Mouse (Mus musculus): ENCODE data around the gene Ahsa1. TPM values are rescaled to one million over a fixed set of nuclear protein-coding genes. Genes with fewer than 3 reads are reported as not detected.
A peak's percentile ranks its signal among the peaks of the same experiment; 100 is the strongest.

Ahsa1 gene
- polyA plus RNA-seq, 1 experiment from 2014 or later = 213 TPM

DNA sequence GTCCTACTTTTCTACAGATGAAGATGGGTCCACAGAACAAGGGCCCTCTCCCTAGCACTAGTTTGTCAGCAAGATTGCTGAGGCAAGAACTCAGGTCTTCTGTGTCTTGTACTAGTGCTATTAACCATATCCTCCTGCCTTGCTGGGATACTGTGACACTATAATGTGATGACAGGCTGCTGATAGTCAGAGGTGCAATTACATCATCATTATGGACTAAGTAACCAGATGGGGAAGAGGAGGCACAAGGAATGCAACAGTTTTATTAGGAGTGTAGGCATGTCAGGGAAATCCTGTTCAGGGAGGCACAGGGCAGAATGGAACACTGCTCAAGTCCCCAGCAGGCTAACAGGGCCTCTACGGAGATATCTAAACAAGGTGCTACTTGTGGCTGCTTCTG, 27.6 kb upstream of the Ahsa1 start, which contains the start of gene Noxred1:
TSS of gene Noxred1 (minus strand) at position 101 of the 400 bp plus-strand sequence.
- no peak for ATAC-seq (replicated peaks; ENCODE audit: low FRiP score)
- Histone ChIP-seq H3K4me1 (replicated peaks; ENCODE audit: control insufficient read depth, insufficient read depth, low read length) (no peaks in the 10 kb centered on the region), H3K4me2 (ENCODE audit: low read depth, low read length, severe bottlenecking) (no peak within 1 kb of the TSS), H3K9ac (ENCODE audit: low read length) (no peak within 1 kb of the TSS), H3K9me3 (ENCODE audit: control insufficient read depth, low read length) (no peaks in the 10 kb centered on the region), H3K4me3 (ENCODE audit: low read depth, low read length) (no peak within 1 kb of the TSS), H3K36me3 (ENCODE audit: control insufficient read depth, insufficient read depth, low read length) (peaks cover 7% of the 10 kb centered on the region; the same call in 1 of the 2 replicates), H3K27ac (ENCODE audit: low read depth, low read length) (no peak within 1 kb of the TSS), H3K27me3 (ENCODE audit: control insufficient read depth, insufficient read depth, low read length) (no peaks in the 10 kb centered on the region)
- WGBS = 97% methylated on average over 1 of the region's 1 CpGs
- no peak for DNase-seq (ENCODE audit: low spot score)

- peaks cover 8% of the 10 kb centered on the region; the same call in 1 of the 2 replicates for H3K36me3 ChIP-seq (ENCODE audit: control insufficient read depth, insufficient read depth, low read length)
- no peak for ATAC-seq (replicated peaks; ENCODE audit: low FRiP score)
- 92% methylated on average over 6 of the region's 6 CpGs for WGBS
Observed at GRCm38 (mm10) chr12:87250161-87250560, 16.1 kb upstream of the Ahsa1 start.

GRCm38 (mm10) chr12:87253878-87254277, 12.4 kb upstream of the Ahsa1 start:
- ATAC-seq (replicated peaks; ENCODE audit: low FRiP score) = no peak
- Histone ChIP-seq H3K9ac (ENCODE audit: low read length) (no peak overlapping the region), H3K4me1 (replicated peaks; ENCODE audit: control insufficient read depth, insufficient read depth, low read length) (no peaks in the 10 kb centered on the region), H3K4me3 (ENCODE audit: low read depth, low read length) (no peak overlapping the region), H3K27ac (ENCODE audit: low read depth, low read length) (no peak overlapping the region), H3K4me2 (ENCODE audit: low read depth, low read length, severe bottlenecking) (no peak overlapping the region), H3K36me3 (ENCODE audit: control insufficient read depth, insufficient read depth, low read length) (peaks cover 10% of the 10 kb centered on the region), H3K9me3 (ENCODE audit: control insufficient read depth, low read length) (no peaks in the 10 kb centered on the region), H3K27me3 (ENCODE audit: control insufficient read depth, insufficient read depth, low read length) (no peaks in the 10 kb centered on the region)
- 94% methylated on average over 6 of the region's 6 CpGs for WGBS
- no peak for DNase-seq (ENCODE audit: low spot score)

More at GRCm38 (mm10) chr12:87250161-87250560, 16.1 kb upstream of the Ahsa1 start:
- Histone ChIP-seq H3K9me3 (ENCODE audit: control insufficient read depth, low read length) (no peaks in the 10 kb centered on the region), H3K27ac (ENCODE audit: low read depth, low read length) (no peak overlapping the region), H3K9ac (ENCODE audit: low read length) (no peak overlapping the region), H3K4me2 (ENCODE audit: low read depth, low read length, severe bottlenecking) (no peak overlapping the region), H3K27me3 (ENCODE audit: control insufficient read depth, insufficient read depth, low read length) (no peaks in the 10 kb centered on the region), H3K4me3 (ENCODE audit: low read depth, low read length) (no peak overlapping the region), H3K4me1 (replicated peaks; ENCODE audit: control insufficient read depth, insufficient read depth, low read length) (no peaks in the 10 kb centered on the region)
- DNase-seq (ENCODE audit: low spot score) = no peak

DNA sequence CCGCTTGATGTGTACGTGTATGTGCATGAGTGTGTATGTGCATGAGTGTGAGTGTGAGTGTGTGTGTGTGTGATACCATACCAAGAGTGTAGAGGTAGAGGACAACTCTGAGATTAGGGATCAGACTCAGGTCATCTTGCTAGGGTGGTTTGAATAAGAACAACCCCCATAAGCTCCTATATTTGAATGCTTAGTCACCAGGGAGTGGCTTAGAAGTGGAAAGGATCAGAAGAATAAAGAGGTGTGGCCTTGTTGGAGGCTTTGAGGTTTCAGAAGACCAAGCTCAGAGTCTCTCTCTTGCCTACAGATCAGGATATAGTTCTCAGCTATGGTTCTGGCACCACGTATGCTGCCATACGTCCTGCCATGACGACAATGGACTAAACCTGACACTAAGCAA, 9.7 kb upstream of the Ahsa1 start:
- H3K4me1 ChIP-seq (replicated peaks; ENCODE audit: control insufficient read depth, insufficient read depth, low read length) = no peaks in the 10 kb centered on the region
- H3K9me3 ChIP-seq (ENCODE audit: control insufficient read depth, low read length) = no peaks in the 10 kb centered on the region
- H3K27me3 ChIP-seq (ENCODE audit: control insufficient read depth, insufficient read depth, low read length) = no peaks in the 10 kb centered on the region
- no peak overlapping the region for H3K9ac ChIP-seq (ENCODE audit: low read length)
- no peak overlapping the region for H3K27ac ChIP-seq (ENCODE audit: low read depth, low read length)
- no peak overlapping the region for H3K4me2 ChIP-seq (ENCODE audit: low read depth, low read length, severe bottlenecking)
- no peak for ATAC-seq (replicated peaks; ENCODE audit: low FRiP score)
- H3K36me3 ChIP-seq (ENCODE audit: control insufficient read depth, insufficient read depth, low read length) = peaks cover 15% of the 10 kb centered on the region
- WGBS = 92% methylated on average over 5 of the region's 5 CpGs
- no peak overlapping the region for H3K4me3 ChIP-seq (ENCODE audit: low read depth, low read length)
- DNase-seq (ENCODE audit: low spot score) = no peak

GRCm38 (mm10) chr12:87260562-87260961, 5.7 kb upstream of the Ahsa1 start:
- Histone ChIP-seq H3K27ac (ENCODE audit: low read depth, low read length) (no peak overlapping the region), H3K27me3 (ENCODE audit: control insufficient read depth, insufficient read depth, low read length) (no peaks in the 10 kb centered on the region), H3K36me3 (ENCODE audit: control insufficient read depth, insufficient read depth, low read length) (peaks cover 8% of the 10 kb centered on the region), H3K9ac (ENCODE audit: low read length) (no peak overlapping the region), H3K4me2 (ENCODE audit: low read depth, low read length, severe bottlenecking) (no peak overlapping the region), H3K4me3 (ENCODE audit: low read depth, low read length) (no peak overlapping the region), H3K4me1 (replicated peaks; ENCODE audit: control insufficient read depth, insufficient read depth, low read length) (0 out of 2 replicates have a peak, but pooled peaks cover 4% of the 10 kb centered on the region), H3K9me3 (ENCODE audit: control insufficient read depth, low read length) (no peaks in the 10 kb centered on the region)
- no peak for DNase-seq (ENCODE audit: low spot score)
- no peak for ATAC-seq (replicated peaks; ENCODE audit: low FRiP score)
- 99% methylated on average over 8 of the region's 8 CpGs for WGBS

GRCm38 (mm10) chr12:87265444-87265843, 835 bp upstream of the Ahsa1 start:
- no peaks in the 10 kb centered on the region for H3K27me3 ChIP-seq (ENCODE audit: control insufficient read depth, insufficient read depth, low read length)
- 26% methylated on average over 11 of the region's 11 CpGs for WGBS
- no peak for ATAC-seq (replicated peaks; ENCODE audit: low FRiP score)
- peaks cover 5% of the 10 kb centered on the region; the same call in 1 of the 2 replicates for H3K36me3 ChIP-seq (ENCODE audit: control insufficient read depth, insufficient read depth, low read length)
- peak overlapping the region; percentile 89 for H3K9ac ChIP-seq (ENCODE audit: low read length)
- peak overlapping the region; percentile 81 for H3K4me3 ChIP-seq (ENCODE audit: low read depth, low read length)
- H3K9me3 ChIP-seq (ENCODE audit: control insufficient read depth, low read length) = no peaks in the 10 kb centered on the region
- peaks cover 10% of the 10 kb centered on the region; the same call in 1 of the 2 replicates for H3K4me1 ChIP-seq (replicated peaks; ENCODE audit: control insufficient read depth, insufficient read depth, low read length)
- peak overlapping the region; percentile 77 for H3K4me2 ChIP-seq (ENCODE audit: low read depth, low read length, severe bottlenecking)
- no peak overlapping the region for H3K27ac ChIP-seq (ENCODE audit: low read depth, low read length)
- no peak for DNase-seq (ENCODE audit: low spot score)

GRCm38 (mm10) chr12:87266827-87267603, 736 bp downstream of the Ahsa1 start:
- under 1% methylated on average over 31 of the region's 31 CpGs for WGBS
- Histone ChIP-seq H3K9ac (ENCODE audit: low read length) (peak overlapping the region; percentile 89), H3K36me3 (ENCODE audit: control insufficient read depth, insufficient read depth, low read length) (peaks cover 3% of the 10 kb centered on the region; the same call in 1 of the 2 replicates), H3K9me3 (ENCODE audit: control insufficient read depth, low read length) (no peaks in the 10 kb centered on the region), H3K4me3 (ENCODE audit: low read depth, low read length) (peak overlapping the region; percentile 81), H3K27me3 (ENCODE audit: control insufficient read depth, insufficient read depth, low read length) (no peaks in the 10 kb centered on the region), H3K27ac (ENCODE audit: low read depth, low read length) (peak overlapping the region; percentile 55), H3K4me2 (ENCODE audit: low read depth, low read length, severe bottlenecking) (peak overlapping the region; percentile 82), H3K4me1 (replicated peaks; ENCODE audit: control insufficient read depth, insufficient read depth, low read length) (peaks cover 10% of the 10 kb centered on the region; the same call in 1 of the 2 replicates)
- no peak for DNase-seq (ENCODE audit: low spot score)
- peak; percentile 68 for ATAC-seq (replicated peaks; ENCODE audit: low FRiP score)

- Histone ChIP-seq H3K27me3 (ENCODE audit: control insufficient read depth, insufficient read depth, low read length) (no peaks in the 10 kb centered on the region), H3K4me3 (ENCODE audit: low read depth, low read length) (peak overlapping the region; percentile 81), H3K27ac (ENCODE audit: low read depth, low read length) (no peak overlapping the region), H3K4me1 (replicated peaks; ENCODE audit: control insufficient read depth, insufficient read depth, low read length) (peaks cover 10% of the 10 kb centered on the region; the same call in 1 of the 2 replicates), H3K9ac (ENCODE audit: low read length) (peak overlapping the region; percentile 89; the same call in 1 of the 2 replicates), H3K9me3 (ENCODE audit: control insufficient read depth, low read length) (no peaks in the 10 kb centered on the region), H3K4me2 (ENCODE audit: low read depth, low read length, severe bottlenecking) (peak overlapping the region; percentile 82), H3K36me3 (ENCODE audit: control insufficient read depth, insufficient read depth, low read length) (peaks cover 5% of the 10 kb centered on the region; the same call in 1 of the 2 replicates)
- ATAC-seq (replicated peaks; ENCODE audit: low FRiP score) = no peak
- no peak for DNase-seq (ENCODE audit: low spot score)
- 31% methylated on average over 4 of the region's 4 CpGs for WGBS
Observed at GRCm38 (mm10) chr12:87267682-87268081, 1.4 kb downstream of the Ahsa1 start.
